Mouse (Mus musculus): ENCODE results near the gene Gal3st2c. TPM values are rescaled to one million over a fixed set of nuclear protein-coding genes. Genes with fewer than 3 reads are reported as not detected.
"Not testable (repeated sequence)": the region's sequence is repeated elsewhere in the genome, so short reads cannot be mapped to it uniquely, and the experiment has no call there.

The Gal3st2c gene
- total RNA-seq, 2 experiments from 2014 or later = 0.08 to 0.11 TPM

GRCm38 (mm10) chr1:94045559-94045958, 55.2 kb downstream of the Gal3st2c start:
- no peak for DNase-seq (ENCODE audit: low spot score in 2 of 2)

- no peak for DNase-seq (ENCODE audit: low spot score in 2 of 2)
These were observed 56.2 kb downstream of the Gal3st2c start for GRCm38 (mm10) chr1:94046544-94046943.

- no peak for DNase-seq (ENCODE audit: low spot score in 2 of 2)
These were observed 60.8 kb downstream of the Gal3st2c start for GRCm38 (mm10) chr1:94051104-94051503.

- DNase-seq (ENCODE audit: low spot score in 2 of 2) = no peak
These were observed 62.1 kb downstream of the Gal3st2c start, which contains the start of gene Pdcd1 for GRCm38 (mm10) chr1:94052373-94052772. Gene Pdcd1 (minus strand): TSS chr1:94052553.

GRCm38 (mm10) chr1:94053530-94054216, 63.4 kb downstream of the Gal3st2c start:
- DNase-seq (ENCODE audit: low spot score in 2 of 2) = no peak

- no peak for DNase-seq (ENCODE audit: low spot score in 2 of 2)
These were observed 64.2 kb downstream of the Gal3st2c start for GRCm38 (mm10) chr1:94054481-94054880.

GRCm38 (mm10) chr1:94055966-94056365, 65.7 kb downstream of the Gal3st2c start:
- DNase-seq (ENCODE audit: low spot score in 2 of 2) = no peak

- no peak for DNase-seq (ENCODE audit: low spot score in 2 of 2)
These were observed 67.1 kb downstream of the Gal3st2c start for GRCm38 (mm10) chr1:94057401-94057800.

GRCm38 (mm10) chr1:94058281-94058680, 68.0 kb downstream of the Gal3st2c start:
- DNase-seq (ENCODE audit: low spot score in 2 of 2) = not testable (repeated sequence)

Other genes starting within 250 kb of the Gal3st2c start
- 10 to 100 TPM; 79.9 to 87.1 TPM for gene Atg4b, start 239.0 kb upstream of the Gal3st2c start, total RNA-seq (2021)
- 10 to 100 TPM; 61.4 to 61.9 TPM for gene Thap4, start 235.6 kb upstream of the Gal3st2c start, total RNA-seq (2021)
- 100 to 1,000 TPM; 112 to 121 TPM for gene Dtymk, start 188.6 kb upstream of the Gal3st2c start, total RNA-seq (2021)
- gene Ing5, start 186.5 kb upstream of the Gal3st2c start, total RNA-seq (2021) = 10 to 100 TPM; 20.4 to 21.9 TPM
- 10 to 100 TPM; 40.9 to 41.9 TPM for gene D2hgdh, start 165.6 kb upstream of the Gal3st2c start, total RNA-seq (2021)
- gene Gal3st2, start 129.2 kb upstream of the Gal3st2c start, total RNA-seq (2021) = not detected
- under 1 TPM in 1 of 2 experiments, not detected in 1; 0.45 TPM for gene Gal3st2b, start 72.2 kb upstream of the Gal3st2c start, total RNA-seq (2021)
- gene Neu4, start 29.9 kb downstream of the Gal3st2c start, total RNA-seq (2021) = not detected
- not detected for gene Pdcd1, start 62.0 kb downstream of the Gal3st2c start, total RNA-seq (2021)

Measured in adrenal gland, postnatal 4 days (tissue).